Mouse (Mus musculus) gastrocnemius, adult 8-10 months (tissue): ENCODE measurements at regions not wholly inside any gene's neighbourhood (a gene's known extent, or its start where the extent isn't known, plus 50 kb on each side); places are given as distances from the start of the nearest gene placed in this dataset.

Source experiments
- DNase-seq, 2 experiments: peaks; one replicate each; pipeline ENCODE4 v3.0.0; 2022; ENCODE audit warnings: low spot score in 2 of 2

- DNase-seq, result no peak
These were observed 210.6 kb downstream of the Xxylt1 start for GRCm38 (mm10) chr16:30870676-30871075.

GRCm38 (mm10) chr16:30872147-30872546, 209.1 kb downstream of the Xxylt1 start:
- DNase-seq, result no peak

DNA sequence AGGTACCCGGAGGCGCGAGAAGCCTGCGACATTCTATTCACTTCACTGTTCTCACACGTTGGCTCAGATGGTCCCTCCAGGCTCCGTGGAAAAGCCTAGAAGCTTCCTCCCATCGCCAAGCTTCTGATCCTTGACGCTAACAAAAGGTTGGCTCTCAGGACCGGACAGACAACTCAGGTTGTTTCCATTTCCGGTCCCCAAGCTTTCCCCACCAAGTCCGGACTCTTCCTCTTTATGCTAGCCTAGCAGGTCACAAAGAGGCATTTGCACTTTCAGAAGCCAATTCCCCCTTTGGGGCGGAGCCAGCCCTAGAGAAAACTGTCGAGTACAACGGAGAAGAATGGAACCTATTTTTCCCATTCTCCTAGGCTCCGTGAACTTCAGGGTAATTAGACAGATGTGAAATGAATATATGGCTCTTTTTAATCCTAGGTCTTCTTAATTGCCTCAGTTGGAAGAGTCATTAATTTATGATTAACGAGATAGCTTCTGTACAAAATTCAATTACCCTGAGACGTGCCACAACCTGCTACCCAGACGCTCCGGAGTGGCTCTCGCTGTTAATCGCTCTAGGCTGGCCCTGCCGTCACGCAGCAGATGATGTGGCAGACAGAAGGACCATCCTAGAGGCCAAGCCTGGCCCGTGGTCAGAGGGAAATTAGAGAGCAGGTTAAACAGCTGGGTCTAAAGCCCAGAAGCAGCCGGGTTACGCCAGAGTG, 207.6 kb downstream of the Xxylt1 start:
- DNase-seq, result peak; percentile 23 to 49

- no peak for DNase-seq
These were observed 205.9 kb downstream of the Xxylt1 start for GRCm38 (mm10) chr16:30875235-30875829.

- no peak for DNase-seq
These were observed 202.4 kb downstream of the Xxylt1 start for GRCm38 (mm10) chr16:30878821-30879220.

DNA sequence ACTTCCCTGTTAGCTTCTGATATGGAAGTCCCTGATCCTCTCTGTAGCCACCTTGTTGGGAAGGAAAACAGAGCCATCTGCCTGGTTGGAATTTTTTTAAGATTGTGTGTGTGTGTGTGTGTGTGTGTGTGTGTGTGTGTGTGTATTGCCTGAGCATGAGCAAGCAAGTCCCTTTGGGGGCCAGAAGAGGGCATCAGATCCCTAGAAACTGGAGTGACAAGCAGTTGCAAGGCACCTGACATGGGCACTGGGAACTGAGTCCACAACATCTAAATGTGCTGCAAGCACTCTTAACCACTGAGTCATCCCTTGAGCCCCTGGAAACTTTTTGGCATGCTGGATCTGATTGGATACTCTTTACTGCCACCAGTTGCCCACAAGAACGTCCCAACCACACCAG, 201.4 kb downstream of the Xxylt1 start:
- DNase-seq, result no peak

GRCm38 (mm10) chr16:30880682-30881081, 200.6 kb downstream of the Xxylt1 start:
- no peak for DNase-seq

DNA sequence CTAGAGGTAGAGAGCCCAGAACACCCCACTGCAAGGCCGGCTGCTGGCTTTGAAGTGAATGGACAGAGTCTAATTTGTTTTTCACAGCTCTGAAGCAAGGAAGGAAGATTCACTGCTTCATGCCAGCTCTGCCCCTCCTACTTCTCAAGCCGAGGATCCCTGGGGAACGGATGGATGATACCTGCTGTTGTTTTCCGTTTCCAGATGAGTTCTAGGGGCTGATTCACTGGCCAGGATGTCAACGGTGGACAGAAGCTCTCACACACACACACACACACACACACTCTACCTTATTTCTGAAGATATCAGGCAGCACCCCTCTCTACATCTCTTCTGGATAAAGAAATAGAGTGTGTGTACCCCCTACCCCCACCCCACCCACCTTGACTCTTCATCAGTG, 200.0 kb downstream of the Xxylt1 start:
- DNase-seq, result no peak

DNA sequence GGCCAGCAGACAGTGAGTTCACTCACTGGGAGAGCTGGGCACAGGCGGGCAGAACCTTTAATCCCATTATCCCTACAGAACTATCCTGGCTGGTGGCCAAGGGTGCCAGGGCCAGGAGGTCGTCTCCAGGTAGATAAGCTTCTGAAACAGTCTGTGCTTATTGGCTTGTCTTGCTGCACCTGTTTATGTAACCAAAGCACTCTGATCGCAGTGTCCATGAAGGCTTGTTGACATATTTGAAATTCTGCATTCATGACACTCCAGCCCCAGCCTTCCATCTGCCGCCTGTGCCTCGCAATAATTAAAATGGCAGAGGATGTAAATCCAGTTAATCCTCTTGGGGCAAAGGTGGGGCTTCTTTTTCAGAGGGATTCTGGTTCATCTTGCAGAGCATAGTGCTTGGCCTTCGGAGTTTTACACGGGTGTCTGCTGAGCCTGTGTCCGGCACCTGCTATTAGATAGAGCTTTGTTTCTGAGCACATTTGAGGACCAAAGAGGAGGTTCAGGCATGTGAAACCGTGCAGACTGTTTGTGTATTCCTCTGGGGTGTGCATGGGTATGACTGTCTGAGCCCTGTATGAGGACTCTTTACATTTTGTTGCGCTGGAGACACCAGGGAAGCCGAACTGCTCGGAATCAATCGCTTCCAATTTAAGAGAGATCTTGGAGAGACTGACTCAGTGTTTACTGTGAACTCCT, 197.6 kb downstream of the Xxylt1 start:
- no peak for DNase-seq

DNA sequence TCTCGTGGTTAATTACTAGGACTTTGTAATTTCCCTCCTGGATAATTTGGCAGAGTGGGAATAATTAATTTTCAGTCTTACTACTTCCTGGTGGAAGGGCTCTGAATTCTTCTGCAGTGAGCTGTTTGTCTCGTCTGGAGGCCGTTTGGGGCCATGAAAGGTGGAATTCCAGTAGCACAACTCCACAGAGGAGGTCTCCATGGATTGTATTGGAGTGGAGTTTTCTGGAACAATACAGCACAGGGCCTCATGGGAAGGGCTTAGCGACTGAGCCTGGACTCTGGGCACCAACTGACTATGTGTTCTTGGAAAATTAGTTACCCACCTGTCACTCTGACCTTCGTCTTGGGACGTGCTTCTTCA, 197.1 kb downstream of the Xxylt1 start:
- no peak for DNase-seq

- DNase-seq, result no peak
These were observed 194.2 kb downstream of the Xxylt1 start for GRCm38 (mm10) chr16:30886982-30887381.

DNA sequence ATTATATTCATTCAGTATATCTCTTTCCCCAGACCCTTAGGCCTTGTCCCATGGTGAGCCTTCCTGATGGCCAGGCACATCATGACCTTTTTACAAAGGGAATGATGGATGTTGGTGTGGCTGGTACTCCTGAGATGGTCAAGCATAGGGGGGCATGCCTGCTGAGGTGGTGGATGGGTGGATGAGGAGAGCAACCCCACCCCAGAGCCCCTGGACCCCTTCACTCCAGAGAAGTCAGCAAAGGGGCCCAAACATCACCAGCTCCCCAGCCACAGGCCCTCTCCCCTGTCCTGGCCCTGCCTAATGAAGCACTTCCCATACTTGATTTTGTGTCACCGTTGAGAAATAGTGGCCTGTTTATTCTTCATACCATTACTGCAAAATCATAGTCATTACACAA, 193.7 kb downstream of the Xxylt1 start:
- DNase-seq, result no peak

DNA sequence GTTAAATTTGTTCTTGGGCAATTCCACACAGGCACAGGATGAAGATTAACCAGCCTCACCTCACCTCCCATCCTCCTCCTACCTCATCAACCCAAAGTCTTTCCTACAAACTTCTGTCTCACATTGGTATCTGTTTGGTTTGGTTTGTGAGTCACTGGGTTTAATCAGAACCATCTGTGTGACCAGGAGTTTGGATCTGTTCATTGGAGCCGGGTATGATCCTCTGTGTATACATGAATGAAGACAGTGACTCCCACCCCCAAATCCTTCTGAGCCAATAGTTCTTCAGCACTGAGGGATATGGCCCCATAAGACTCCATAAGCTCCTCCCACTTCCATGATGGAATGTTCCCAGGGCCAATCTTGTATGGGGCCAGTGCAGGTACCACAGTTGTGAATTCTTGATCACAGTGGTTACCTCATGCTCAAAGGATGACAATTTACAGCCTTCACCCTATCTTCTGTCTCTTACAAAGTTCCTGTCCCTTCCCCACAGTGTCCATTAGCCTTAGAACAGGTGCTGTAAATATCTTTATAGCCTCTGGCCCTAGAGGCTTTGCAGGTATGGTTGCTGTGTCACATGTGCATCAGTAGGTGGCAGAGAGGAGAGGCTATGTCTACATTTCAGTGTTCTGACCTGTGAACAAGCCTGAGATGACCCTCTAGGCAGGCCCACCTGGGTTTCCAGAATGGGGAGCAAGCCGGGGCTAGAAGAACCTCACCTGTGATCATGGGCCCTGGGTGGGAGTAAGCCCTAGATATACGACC, 192.5 kb downstream of the Xxylt1 start:
- DNase-seq, result no peak

DNA sequence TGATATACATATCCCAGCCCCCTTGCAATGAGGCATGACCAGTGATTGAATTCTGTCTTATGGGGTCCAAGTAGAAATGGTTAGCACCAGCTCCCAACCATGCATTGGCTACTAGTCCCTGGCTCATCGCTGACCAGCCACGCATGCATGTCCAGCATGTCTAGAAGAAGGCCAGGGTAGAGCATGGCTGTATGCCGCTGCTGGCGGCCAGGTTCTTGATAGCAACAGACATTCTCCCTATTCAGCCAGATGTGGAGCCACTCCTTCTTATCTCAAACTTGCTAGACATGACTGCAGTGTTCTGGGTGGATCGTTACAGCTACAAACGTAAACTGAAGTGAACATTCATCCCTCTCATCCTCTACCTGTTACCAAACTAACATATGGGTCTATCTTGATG, 188.6 kb downstream of the Xxylt1 start:
- DNase-seq, result no peak

DNA sequence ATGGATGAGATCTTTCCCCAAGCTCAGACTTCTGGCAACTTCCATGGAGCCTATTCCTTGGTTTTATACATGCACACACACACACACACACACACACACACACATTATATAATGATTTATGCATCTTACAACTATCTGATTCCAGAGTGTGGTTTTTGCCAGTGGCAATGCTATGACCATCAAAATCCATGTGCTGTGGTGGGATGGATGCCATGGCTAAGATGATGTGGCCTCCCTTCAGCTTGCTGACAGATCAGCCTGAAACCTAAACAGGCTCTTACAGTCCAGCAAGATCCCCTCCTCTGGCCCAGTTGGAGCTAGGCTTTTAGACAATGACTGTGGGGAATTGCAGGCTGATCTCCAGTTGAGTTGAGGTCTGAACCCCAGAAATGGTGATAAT, 187.1 kb downstream of the Xxylt1 start:
- DNase-seq, result no peak

GRCm38 (mm10) chr16:30895021-30895420, 186.2 kb downstream of the Xxylt1 start:
- no peak for DNase-seq

DNA sequence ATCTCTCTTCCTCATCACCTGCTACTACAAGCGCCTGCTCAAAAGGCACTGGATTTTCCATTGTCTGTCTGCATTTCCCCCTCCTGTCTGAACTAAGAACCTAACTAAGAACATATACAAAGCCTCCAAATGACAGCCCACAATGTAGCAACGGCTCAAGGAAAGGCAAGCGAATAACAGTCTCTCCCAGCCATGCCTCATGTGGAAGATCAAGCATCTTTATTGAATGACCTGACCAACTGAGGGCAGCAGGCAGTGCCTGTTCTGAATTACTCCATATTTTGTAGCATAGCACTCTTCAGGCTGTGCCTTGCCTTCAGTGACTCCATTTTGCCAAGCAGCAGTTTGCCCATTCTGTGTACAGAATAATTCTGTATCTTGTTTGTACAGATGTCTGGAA, 183.9 kb downstream of the Xxylt1 start:
- DNase-seq, result no peak

DNA sequence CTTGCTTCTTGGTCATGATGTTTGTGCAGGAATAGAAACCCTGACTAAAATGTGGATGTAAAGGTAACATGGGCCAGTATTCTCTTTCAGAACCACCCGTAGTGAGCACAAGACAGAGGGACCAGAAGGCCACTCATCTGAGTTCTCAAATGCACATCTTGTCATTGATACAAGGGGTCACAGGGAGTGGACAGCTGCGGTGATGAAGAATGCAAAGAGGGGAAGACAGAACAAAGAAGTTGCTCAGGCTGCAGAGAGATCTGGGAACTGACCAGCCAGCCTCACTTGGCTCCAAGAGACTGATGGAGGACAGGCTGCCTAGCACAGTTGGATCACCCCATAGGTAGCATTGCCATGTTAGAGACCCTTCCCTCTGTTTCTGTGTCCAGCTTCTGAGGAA, 181.1 kb downstream of the Xxylt1 start:
- no peak for DNase-seq

DNA sequence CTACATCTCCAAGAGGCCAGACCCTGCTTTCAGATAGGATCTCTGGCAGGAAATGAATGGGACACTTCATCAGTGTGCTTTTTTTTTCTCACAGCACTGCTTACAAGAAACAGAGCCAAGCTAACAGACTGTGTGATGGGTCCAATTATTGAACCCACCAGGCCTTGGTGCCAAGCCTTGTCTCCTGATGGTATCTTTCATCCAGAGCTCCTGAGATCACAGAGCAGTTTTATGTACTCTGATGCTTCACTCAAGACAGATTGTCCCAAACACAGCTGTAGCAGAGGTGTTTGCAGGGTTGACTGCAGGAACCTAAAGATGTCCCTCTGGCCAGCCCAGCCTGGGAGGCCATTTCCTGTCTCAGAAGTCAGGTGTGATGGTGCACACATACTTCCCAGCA, 179.9 kb downstream of the Xxylt1 start:
- DNase-seq, result no peak
